Mouse (Mus musculus) heart, postnatal 36 days (tissue): Measurements from ENCODE around the gene Scel. TPM values are rescaled to one million over a fixed set of nuclear protein-coding genes. Genes with fewer than 3 reads are reported as not detected.

Experiments used
- DNase-seq, 2 experiments: peaks; one replicate each; pipeline ENCODE4 v3.0.0; 2021 to 2022
- intact Hi-C: fragments of 180-260 bp; cut with DNase I; formaldehyde crosslinking; loops from one replicate; pipeline ENCODE4 v1.15.1; 2025
- microRNA-seq, 2 experiments: library from miRNA; unstranded; fragments of <30 nt; microRNA quantifications; one replicate each; pipeline ENCODE4 v1.2.0; 2021; ENCODE audit warnings: borderline number of aligned reads in 2 of 2
- total RNA-seq, 2 experiments: library from RNA; stranded (reverse); gene quantifications; 2 replicates each; pipeline ENCODE4 v1.2.3; 2021

Scel gene
- total RNA-seq, 2 experiments from 2014 or later = 0.16 to 0.56 TPM

GRCm38 (mm10) chr14:103647981-103648380 lies 134.8 kb downstream of the Scel start:
- DNase-seq = no peak
- intact Hi-C loops = no loop called here

- no peak for DNase-seq
- intact Hi-C loops = no loop called here
Observed at GRCm38 (mm10) chr14:103648623-103649255, 135.6 kb downstream of the Scel start.

- intact Hi-C loops = no loop called here
Observed at GRCm38 (mm10) chr14:103649302-103649701, 136.2 kb downstream of the Scel start.

GRCm38 (mm10) chr14:103649896-103650334 lies 136.8 kb downstream of the Scel start, which contains the start of gene Slain1:
Gene Slain1 (plus strand): TSS chr14:103650228.
- intact Hi-C loops = no loop called here
- peak; percentile 26 to 47 for DNase-seq

More at GRCm38 (mm10) chr14:103649302-103649701, 136.2 kb downstream of the Scel start:
- DNase-seq = no peak

GRCm38 (mm10) chr14:103650413-103651101 lies 137.4 kb downstream of the Scel start:
- DNase-seq = peak; percentile 3 to 5
- intact Hi-C loops = no loop called here

- DNase-seq = no peak
- intact Hi-C loops = no loop called here
Observed at GRCm38 (mm10) chr14:103651106-103651505, 138.0 kb downstream of the Scel start.

- intact Hi-C loops = no loop called here
Observed at GRCm38 (mm10) chr14:103651562-103651961, 138.4 kb downstream of the Scel start.

GRCm38 (mm10) chr14:103652524-103652923 lies 139.4 kb downstream of the Scel start:
- intact Hi-C loops = no loop called here
- no peak for DNase-seq

More at GRCm38 (mm10) chr14:103651562-103651961, 138.4 kb downstream of the Scel start:
- no peak for DNase-seq

GRCm38 (mm10) chr14:103653800-103654199 lies 140.7 kb downstream of the Scel start:
- DNase-seq = no peak
- intact Hi-C loops = no loop called here

GRCm38 (mm10) chr14:103655448-103655847 lies 142.3 kb downstream of the Scel start:
- no peak for DNase-seq
- intact Hi-C loops = no loop called here

- intact Hi-C loops = no loop called here
- no peak for DNase-seq
Observed at GRCm38 (mm10) chr14:103657876-103658275, 144.7 kb downstream of the Scel start.

Small RNAs within 50 kb of the gene (microRNA-seq; reads per million reads assigned to microRNA genes)
- 0 reads per million in 2 experiments for gene Gm22877

Other genes with a start within 250 kb of the Scel start
- gene Mycbp2, start 166.5 kb upstream of the Scel start, total RNA-seq = 10 to 100 TPM; 28.9 to 29.2 TPM
- gene Slain1, start 136.9 kb downstream of the Scel start, total RNA-seq = under 1 TPM; 0.22 TPM